Mouse (Mus musculus): Measurements from ENCODE around the gene Gtsf1l. TPM values are rescaled to one million over a fixed set of nuclear protein-coding genes. Genes with fewer than 3 reads are reported as not detected.
"Not testable (repeated sequence)": the region's sequence is repeated elsewhere in the genome, so short reads cannot be mapped to it uniquely, and the experiment has no call there.

The Gtsf1l gene
- polyA plus RNA-seq, 1 experiment from 2014 or later, result not detected

DNA sequence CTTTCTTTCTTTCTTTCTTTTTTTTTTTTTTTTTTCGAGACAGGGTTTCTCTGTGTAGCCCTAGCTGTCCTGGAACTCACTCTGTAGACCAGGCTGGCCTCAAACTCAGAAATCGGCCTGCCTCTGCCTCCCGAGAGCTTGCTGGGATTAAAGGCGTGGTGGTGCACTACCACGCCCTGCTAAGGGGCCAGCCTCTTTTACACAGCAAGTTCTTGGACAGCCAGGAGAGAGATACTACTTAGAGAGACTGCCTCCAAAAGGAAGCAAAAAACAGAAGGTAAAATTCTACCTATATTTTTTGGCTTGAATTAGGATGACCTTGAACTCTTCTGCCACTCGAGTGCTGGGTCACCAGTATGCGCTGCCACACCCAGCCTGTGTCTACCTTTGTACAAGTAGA, 28.7 kb downstream of the Gtsf1l start:
- not testable (repeated sequence) for H3K9me3 ChIP-seq (replicated peaks); DNase-seq (ENCODE audit: low spot score); H3K27ac ChIP-seq (replicated peaks); H3K27me3 ChIP-seq (ENCODE audit: low read depth, poor library complexity, severe bottlenecking); H3K4me3 ChIP-seq
- WGBS, result 91% methylated on average over 7 of the region's 7 CpGs
- H3K36me3 ChIP-seq, result peaks cover 49% of the 10 kb centered on the region
- H3K4me1 ChIP-seq, result peaks cover 35% of the 10 kb centered on the region

DNA sequence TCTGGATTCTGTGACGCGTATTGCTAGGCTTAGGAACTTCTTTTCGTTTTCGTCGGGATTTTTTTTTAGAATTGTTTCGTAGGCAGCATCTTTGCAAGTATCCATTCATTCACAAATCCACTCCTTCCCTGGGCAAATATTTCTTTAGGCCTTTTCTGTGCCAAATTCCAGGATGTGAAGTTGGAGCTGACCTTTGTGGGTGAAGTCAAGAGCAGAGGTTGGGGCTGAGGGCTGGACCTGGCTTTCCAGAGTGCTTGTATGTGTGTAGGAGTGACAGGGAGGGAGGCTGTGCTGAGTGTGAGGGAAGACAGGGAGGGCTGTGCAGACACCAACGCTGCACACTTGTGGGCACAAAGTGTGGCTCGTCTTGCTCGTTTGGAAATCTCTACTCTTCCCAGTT, 31.1 kb downstream of the Gtsf1l start:
- Histone ChIP-seq H3K4me1 (peaks cover 41% of the 10 kb centered on the region), H3K27me3 (ENCODE audit: low read depth, poor library complexity, severe bottlenecking) (no peaks in the 10 kb centered on the region), H3K27ac (replicated peaks) (no peak overlapping the region), H3K4me3 (0 out of 2 replicates have a peak overlapping the region, but pooled peaks have one; percentile 84), H3K9me3 (replicated peaks) (no peaks in the 10 kb centered on the region), H3K36me3 (peaks cover 25% of the 10 kb centered on the region)
- WGBS, result 87% methylated on average over 9 of the region's 9 CpGs
- no peak for DNase-seq (ENCODE audit: low spot score)

DNA sequence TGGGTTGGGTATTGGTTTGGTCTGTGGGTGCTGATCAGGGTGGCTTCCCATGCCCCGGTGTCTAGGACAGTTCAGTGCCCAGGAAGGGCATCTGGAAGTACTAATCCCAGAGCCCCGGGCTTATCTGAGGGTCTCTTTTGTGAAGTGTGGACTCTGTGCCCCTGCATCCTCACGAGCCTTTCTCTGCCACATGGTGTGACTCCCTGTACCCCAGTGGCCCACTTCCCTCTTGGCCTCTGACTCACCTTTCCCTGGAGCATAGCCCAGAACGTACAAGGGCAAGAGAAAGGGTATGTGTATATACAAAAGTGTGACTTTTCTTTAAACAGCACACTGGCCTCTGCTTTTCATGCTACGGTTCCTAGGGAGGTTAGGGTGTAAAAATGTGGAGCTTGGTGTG, 31.9 kb downstream of the Gtsf1l start:
- peak overlapping the region; percentile 84 for H3K4me3 ChIP-seq
- H3K27me3 ChIP-seq (ENCODE audit: low read depth, poor library complexity, severe bottlenecking), result no peaks in the 10 kb centered on the region
- 36% methylated on average over 5 of the region's 5 CpGs for WGBS
- H3K27ac ChIP-seq (replicated peaks), result peak overlapping the region; percentile 91
- DNase-seq (ENCODE audit: low spot score), result peak; percentile 25
- H3K36me3 ChIP-seq, result peaks cover 16% of the 10 kb centered on the region
- H3K9me3 ChIP-seq (replicated peaks), result no peaks in the 10 kb centered on the region
- H3K4me1 ChIP-seq, result peaks cover 41% of the 10 kb centered on the region

DNA sequence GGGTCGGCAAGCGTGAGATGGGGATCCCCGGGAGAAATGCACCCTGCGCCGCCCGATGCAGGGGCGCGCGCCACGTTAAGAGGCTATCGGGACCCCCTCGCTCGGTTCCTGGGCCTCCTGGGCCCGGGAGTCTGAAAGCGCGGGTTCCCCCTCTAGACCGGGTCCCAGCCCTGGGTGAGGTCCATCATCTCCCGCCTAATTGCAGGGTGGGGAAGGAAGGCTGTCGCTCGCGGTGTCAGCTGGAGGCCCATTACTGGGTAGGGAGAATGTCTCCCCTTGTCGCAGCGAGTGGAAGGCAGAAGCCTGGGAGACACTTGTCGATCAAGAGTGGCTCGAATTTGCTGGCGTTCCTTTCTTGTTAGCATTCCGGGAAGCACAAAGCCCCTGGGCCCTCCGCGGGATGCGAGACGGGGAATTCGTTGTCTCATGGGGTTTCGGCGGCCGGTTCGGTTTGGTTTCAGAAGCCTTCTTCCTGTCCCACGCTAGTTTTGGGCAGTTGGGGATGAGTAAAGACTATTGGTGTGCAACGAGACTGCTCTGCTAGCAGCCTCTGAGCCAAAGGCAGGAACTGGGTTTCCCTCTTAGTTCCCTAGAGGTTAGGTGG, 32.7 kb downstream of the Gtsf1l start:
- Histone ChIP-seq H3K36me3 (peaks cover 19% of the 10 kb centered on the region), H3K4me1 (peaks cover 41% of the 10 kb centered on the region), H3K4me3 (peak overlapping the region; percentile 84), H3K27ac (replicated peaks) (peak overlapping the region; percentile 91), H3K27me3 (ENCODE audit: low read depth, poor library complexity, severe bottlenecking) (no peaks in the 10 kb centered on the region), H3K9me3 (replicated peaks) (no peaks in the 10 kb centered on the region)
- DNase-seq (ENCODE audit: low spot score), result no peak
- WGBS, result 0% methylated on average over 38 of the region's 38 CpGs

DNA sequence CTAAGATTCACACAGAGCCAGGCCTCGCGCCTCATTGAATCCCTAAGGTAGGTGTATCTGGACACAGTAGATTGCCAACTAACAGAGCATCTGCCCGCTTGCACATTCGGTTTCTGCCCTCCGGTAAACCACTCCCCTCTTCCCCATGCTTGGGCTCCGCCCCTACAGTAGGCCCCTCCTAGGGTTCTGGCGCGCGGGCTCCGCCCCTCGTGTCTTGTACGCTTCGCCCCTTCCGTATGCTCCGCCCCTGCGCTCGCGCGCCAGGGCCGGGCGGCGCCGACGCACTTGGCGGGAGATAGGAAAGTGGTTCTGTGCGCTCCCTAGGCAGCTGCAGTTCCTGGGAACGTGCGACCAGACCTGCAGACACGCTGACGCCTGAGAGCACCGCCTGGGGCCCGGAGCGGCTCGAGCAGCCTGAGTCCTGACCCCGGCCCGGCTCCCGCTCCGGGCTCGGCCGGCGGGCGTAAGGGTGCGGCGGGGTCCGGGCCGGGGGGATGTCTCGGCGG, 33.3 kb downstream of the Gtsf1l start, which contains the start of gene Mybl2:
Gene Mybl2, plus strand, starts transcription at position 353 of the 506 bp plus-strand sequence.
- H3K27ac ChIP-seq (replicated peaks), result peak within 1 kb of the TSS; percentile 91
- no peaks in the 10 kb centered on the region for H3K27me3 ChIP-seq (ENCODE audit: low read depth, poor library complexity, severe bottlenecking)
- peak within 1 kb of the TSS; percentile 84 for H3K4me3 ChIP-seq

DNA sequence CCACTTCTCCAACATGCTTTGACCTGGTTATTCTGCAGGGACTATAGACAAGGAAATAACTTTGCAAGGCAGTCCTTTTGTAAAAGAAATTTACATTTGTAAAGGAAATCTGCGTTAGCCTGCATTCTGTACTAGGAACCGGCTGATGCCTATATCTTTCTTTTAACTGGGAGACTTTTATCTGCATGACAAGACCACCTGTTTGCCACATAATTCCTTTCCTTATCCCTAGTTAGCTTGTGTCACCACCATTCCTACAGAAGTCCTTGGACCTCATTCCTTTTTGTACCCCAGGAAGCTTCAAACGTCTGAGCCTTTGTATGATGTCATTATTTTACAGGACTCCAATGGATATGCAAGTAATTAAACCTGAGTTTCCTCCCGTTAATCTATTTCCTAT, 34.8 kb downstream of the Gtsf1l start:
- Histone ChIP-seq H3K9me3 (replicated peaks) (no peaks in the 10 kb centered on the region), H3K36me3 (peaks cover 15% of the 10 kb centered on the region), H3K27ac (replicated peaks) (no peak overlapping the region), H3K4me1 (peaks cover 37% of the 10 kb centered on the region), H3K4me3 (no peak overlapping the region), H3K27me3 (ENCODE audit: low read depth, poor library complexity, severe bottlenecking) (no peaks in the 10 kb centered on the region)
- DNase-seq (ENCODE audit: low spot score), result no peak
- WGBS, result 75% methylated on average over 4 of the region's 4 CpGs

More for the DNA sequence above, 33.3 kb downstream of the Gtsf1l start, which contains the start of gene Mybl2:
- peak; percentile 94 for DNase-seq (ENCODE audit: low spot score)
- peaks cover 39% of the 10 kb centered on the region for H3K4me1 ChIP-seq
- peaks cover 13% of the 10 kb centered on the region for H3K36me3 ChIP-seq
- under 1% methylated on average over 48 of the region's 48 CpGs for WGBS
- H3K9me3 ChIP-seq (replicated peaks), result no peaks in the 10 kb centered on the region

DNA sequence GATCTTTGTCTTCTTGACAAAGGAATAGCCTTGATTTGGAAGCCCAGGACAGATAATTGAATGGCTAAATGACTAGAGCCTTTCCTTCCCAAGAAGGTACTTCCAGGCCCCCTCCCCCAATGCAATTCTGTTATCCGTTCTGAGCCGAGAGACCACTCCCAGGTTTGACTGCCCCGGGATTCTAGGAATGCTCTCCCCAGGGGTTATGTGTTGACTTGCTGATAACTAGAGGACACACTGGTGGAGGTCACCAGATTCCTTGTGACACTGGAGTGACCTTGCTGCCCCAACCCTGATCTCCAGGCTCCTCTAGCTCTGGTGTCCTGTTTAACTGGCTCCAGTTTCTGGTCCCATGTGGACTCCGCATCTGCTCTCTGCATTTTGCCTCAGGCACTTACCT, 35.6 kb downstream of the Gtsf1l start:
- 34% methylated on average over 4 of the region's 4 CpGs for WGBS
- Histone ChIP-seq H3K9me3 (replicated peaks) (no peaks in the 10 kb centered on the region), H3K4me3 (no peak overlapping the region), H3K36me3 (peaks cover 20% of the 10 kb centered on the region), H3K4me1 (peaks cover 37% of the 10 kb centered on the region), H3K27ac (replicated peaks) (no peak overlapping the region), H3K27me3 (ENCODE audit: low read depth, poor library complexity, severe bottlenecking) (no peaks in the 10 kb centered on the region)
- no peak for DNase-seq (ENCODE audit: low spot score)

DNA sequence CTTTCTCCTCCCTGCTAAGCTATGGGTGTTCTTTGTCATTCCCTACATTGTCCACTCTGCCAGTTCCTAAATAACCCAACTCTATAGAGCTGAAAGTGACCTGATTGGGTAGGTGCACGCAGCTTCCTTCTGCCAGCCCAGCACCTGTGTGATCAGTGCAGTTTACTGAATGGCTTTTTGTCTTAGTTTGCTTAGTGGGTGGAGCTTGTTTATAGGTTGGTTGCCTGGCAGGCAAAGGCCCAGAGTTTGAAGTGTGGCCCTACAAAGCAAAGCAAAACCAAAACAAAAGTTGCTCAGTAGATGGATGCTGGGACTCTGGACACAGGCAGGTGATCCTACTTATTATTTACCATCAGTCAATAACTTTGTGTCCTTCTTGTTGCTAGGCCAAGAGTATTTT, 36.0 kb downstream of the Gtsf1l start:
- no peak for DNase-seq (ENCODE audit: low spot score)
- 61% methylated on average over 1 of the region's 1 CpGs for WGBS

DNA sequence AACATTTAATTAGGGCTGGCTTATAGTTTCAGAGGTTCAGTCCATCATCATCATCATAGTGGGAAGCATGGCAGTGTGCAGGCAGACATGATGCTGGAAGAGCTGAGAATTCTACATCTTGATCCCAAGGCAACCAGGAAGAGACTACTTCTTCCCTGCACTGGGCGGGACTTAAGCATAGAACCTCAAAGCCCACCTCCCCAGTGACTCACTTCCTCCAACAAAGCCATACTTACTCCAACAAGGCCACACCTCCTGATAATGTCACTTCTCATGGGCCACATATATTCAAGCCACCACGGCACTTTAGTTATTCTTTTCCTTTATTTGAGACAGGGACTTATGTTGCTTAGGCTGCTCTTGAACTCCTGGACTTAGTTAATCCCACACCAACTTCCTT, 38.5 kb downstream of the Gtsf1l start:
- Histone ChIP-seq H3K27ac (replicated peaks) (no peak overlapping the region), H3K4me3 (no peak overlapping the region), H3K9me3 (replicated peaks) (no peaks in the 10 kb centered on the region), H3K27me3 (ENCODE audit: low read depth, poor library complexity, severe bottlenecking) (no peaks in the 10 kb centered on the region), H3K36me3 (peaks cover 46% of the 10 kb centered on the region), H3K4me1 (peaks cover 7% of the 10 kb centered on the region)
- no peak for DNase-seq (ENCODE audit: low spot score)
- WGBS, result 96% methylated on average over 2 of the region's 2 CpGs

More for the DNA sequence above, 36.0 kb downstream of the Gtsf1l start:
- Histone ChIP-seq H3K36me3 (peaks cover 22% of the 10 kb centered on the region), H3K4me1 (peaks cover 32% of the 10 kb centered on the region), H3K4me3 (no peak overlapping the region), H3K27me3 (ENCODE audit: low read depth, poor library complexity, severe bottlenecking) (no peaks in the 10 kb centered on the region), H3K9me3 (replicated peaks) (no peaks in the 10 kb centered on the region), H3K27ac (replicated peaks) (no peak overlapping the region)

DNA sequence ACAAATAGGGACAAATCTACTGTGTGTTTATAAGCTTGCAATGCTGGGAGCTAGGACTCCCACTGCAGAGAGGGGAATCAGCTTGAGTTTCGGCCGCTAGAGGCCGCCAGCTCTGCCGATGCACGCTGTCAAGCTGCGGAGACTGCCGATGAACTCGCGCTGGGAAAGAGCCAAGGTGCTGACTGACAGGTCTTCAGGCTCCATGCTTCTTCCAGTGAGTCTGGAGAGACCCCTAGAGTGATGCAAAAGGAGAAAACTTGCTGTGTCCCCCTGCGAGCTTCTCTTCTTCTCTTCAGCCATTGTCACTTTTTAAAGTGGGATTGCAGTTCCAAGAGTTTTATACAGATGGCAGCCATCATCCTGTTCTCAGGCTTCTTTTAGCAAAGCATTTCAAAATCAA, 39.5 kb downstream of the Gtsf1l start:
- peaks cover 56% of the 10 kb centered on the region for H3K36me3 ChIP-seq
- H3K27me3 ChIP-seq (ENCODE audit: low read depth, poor library complexity, severe bottlenecking), result no peaks in the 10 kb centered on the region
- H3K4me3 ChIP-seq, result no peak overlapping the region
- 6% methylated on average over 10 of the region's 10 CpGs for WGBS
- no peaks in the 10 kb centered on the region for H3K4me1 ChIP-seq
- no peaks in the 10 kb centered on the region for H3K9me3 ChIP-seq (replicated peaks)
- no peak overlapping the region for H3K27ac ChIP-seq (replicated peaks)
- peak; percentile 68 for DNase-seq (ENCODE audit: low spot score)

DNA sequence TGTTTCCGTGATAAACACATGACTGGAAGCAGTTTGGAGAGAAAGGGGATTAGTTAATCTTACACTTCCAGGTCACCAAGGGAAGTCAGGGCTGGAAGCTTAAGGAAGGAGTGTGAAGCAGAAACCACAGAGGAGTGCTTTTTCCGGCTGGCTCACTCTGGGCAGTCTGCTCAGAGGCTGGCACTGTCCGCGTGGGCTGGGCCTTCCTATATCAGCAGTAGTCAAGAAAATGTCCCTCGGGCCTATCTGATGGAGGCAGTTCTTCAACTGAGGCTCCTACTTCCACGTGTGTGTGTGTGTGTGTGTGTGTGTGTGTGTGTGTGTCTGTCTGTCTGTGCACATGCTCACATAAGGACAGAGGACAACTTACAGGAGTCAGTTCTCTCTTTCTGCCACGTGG, 47.7 kb downstream of the Gtsf1l start:
- Histone ChIP-seq H3K4me3 (no peak overlapping the region), H3K36me3 (peaks cover 94% of the 10 kb centered on the region), H3K27me3 (ENCODE audit: low read depth, poor library complexity, severe bottlenecking) (no peaks in the 10 kb centered on the region)

More for the DNA sequence above, 47.7 kb downstream of the Gtsf1l start:
- 88% methylated on average over 7 of the region's 7 CpGs for WGBS
- H3K9me3 ChIP-seq (replicated peaks), result no peaks in the 10 kb centered on the region
- DNase-seq (ENCODE audit: low spot score), result no peak
- H3K4me1 ChIP-seq, result no peaks in the 10 kb centered on the region
- H3K27ac ChIP-seq (replicated peaks), result no peak overlapping the region

All from midbrain, embryonic 10.5 days (tissue).